Mouse (Mus musculus) heart, adult 2 months (tissue): Measurements from ENCODE around the gene Galnt2. TPM values are rescaled to one million over a fixed set of nuclear protein-coding genes. Genes with fewer than 3 reads are reported as not detected.

Source experiments
- DNase-seq, 2 experiments: peaks; one replicate each; pipeline ENCODE4 v3.0.0; 2021
- H3K27ac ChIP-seq: fragments of 200-600 bp; 2 replicates; pipeline ENCODE4 v1.8.1; 2022
- H3K27me3 ChIP-seq: fragments of 200-500 bp; 2 replicates; pipeline ENCODE4 v1.6.1; 2012; ENCODE audit warnings: mild to moderate bottlenecking, low read length, inconsistent platforms, mixed read lengths; ENCODE audit not compliant: control insufficient read depth, insufficient read depth
- H3K36me3 ChIP-seq: fragments of 200-500 bp; 2 replicates; pipeline ENCODE4 v1.6.1; 2012; ENCODE audit warnings: low read length, inconsistent platforms; ENCODE audit not compliant: control insufficient read depth, insufficient read depth
- H3K4me1 ChIP-seq: fragments of 200-500 bp; 2 replicates; pipeline ENCODE4 v1.6.1; 2011; ENCODE audit warnings: low read length; ENCODE audit not compliant: control insufficient read depth, insufficient read depth
- H3K4me3 ChIP-seq: fragments of 200-600 bp; 2 replicates; pipeline ENCODE4 v1.8.1; 2022
- H3K79me2 ChIP-seq: fragments of 200-500 bp; replicated peaks from 2 replicates; pipeline ENCODE4 v1.6.1; 2012; ENCODE audit warnings: mild to moderate bottlenecking, inconsistent platforms, low read length, moderate library complexity, mixed read lengths; ENCODE audit not compliant: control insufficient read depth, insufficient read depth
- H3K9ac ChIP-seq: fragments of 200-500 bp; 2 replicates; pipeline ENCODE4 v1.6.1; 2012; ENCODE audit warnings: low read depth, mild to moderate bottlenecking, control low read depth, inconsistent platforms, low read length, mixed read lengths
- CTCF ChIP-seq: fragments of 200-600 bp; IDR thresholded peaks from 2 replicates; pipeline ENCODE4 v1.8.1; 2022; ENCODE audit warnings: antibody characterized with exemption, mild to moderate bottlenecking, moderate library complexity
- EP300 ChIP-seq: fragments of 200-500 bp; IDR thresholded peaks from 2 replicates; pipeline ENCODE4 v1.6.1; 2011; ENCODE audit warnings: low read depth, low read length, control low read depth; ENCODE audit not compliant: insufficient read depth
- POLR2A ChIP-seq: fragments of 200-500 bp; IDR thresholded peaks from 2 replicates; pipeline ENCODE4 v1.6.1; 2011; ENCODE audit warnings: mild to moderate bottlenecking, low read depth, low read length, control low read depth; ENCODE audit not compliant: insufficient read depth
- WGBS: fragments of 180-500 bp; shearing (Covaris S2); methylation state at CpG from one replicate; pipeline ENCODE4 v1.1.7; 2018; 5-methylcytosine and 5-hydroxymethylcytosine counted together
- intact Hi-C: fragments of 180-260 bp; cut with DNase I; formaldehyde crosslinking; loops from one replicate; pipeline ENCODE4 v1.15.1; 2025
- polyA plus RNA-seq: library from polyadenylated mRNA; depleted of rRNA; stranded (reverse); fragments of >200 nt; gene quantifications from 2 replicates; pipeline ENCODE4 v1.2.3, GENCODE M21; 2012
- total RNA-seq, 2 experiments: library from RNA; stranded (reverse); gene quantifications; 2 replicates each; pipeline ENCODE4 v1.2.3; 2021

Galnt2 gene
- total and polyA plus RNA-seq, 3 experiments, result 3.7 to 42.9 (median 35.2) TPM

GRCm38 (mm10) chr8:124288215-124288864 lies 57.1 kb downstream of the Galnt2 start:
- H3K79me2 ChIP-seq, result peaks cover 2% of the 10 kb centered on the region
- intact Hi-C loops, result loop anchor here (5.0 kb wide), 1 partner anchor 59 kb away; no protein-coding TSS in a partner anchor
- no peaks in the 10 kb centered on the region for H3K27me3 ChIP-seq
- H3K27ac ChIP-seq, result no peak overlapping the region
- no peak for TF ChIP-seq EP300
- TF ChIP-seq POLR2A, result no peak
- no peak for TF ChIP-seq CTCF
- WGBS, result 71% methylated on average over 4 of the region's 4 CpGs
- peaks cover 16% of the 10 kb centered on the region for H3K4me1 ChIP-seq
- H3K4me3 ChIP-seq, result no peak overlapping the region
- no peak overlapping the region for H3K9ac ChIP-seq
- DNase-seq, result no peak
- no peaks in the 10 kb centered on the region for H3K36me3 ChIP-seq

- Histone ChIP-seq H3K27me3 (no peaks in the 10 kb centered on the region), H3K9ac (no peak overlapping the region), H3K4me3 (no peak overlapping the region), H3K79me2 (peaks cover 2% of the 10 kb centered on the region), H3K4me1 (peaks cover 14% of the 10 kb centered on the region), H3K36me3 (no peaks in the 10 kb centered on the region), H3K27ac (no peak overlapping the region)
- 93% methylated on average over 5 of the region's 5 CpGs for WGBS
- DNase-seq, result no peak
- TF ChIP-seq POLR2A, result no peak
- no peak for TF ChIP-seq EP300
- no peak for TF ChIP-seq CTCF
- intact Hi-C loops, result loop anchor here (5.0 kb wide), 1 partner anchor 58 kb away; no protein-coding TSS in a partner anchor
These were observed 58.4 kb downstream of the Galnt2 start for GRCm38 (mm10) chr8:124289481-124290050.

- H3K4me1 ChIP-seq, result peaks cover 10% of the 10 kb centered on the region
- DNase-seq, result no peak
- H3K27ac ChIP-seq, result no peak overlapping the region
- peaks cover 2% of the 10 kb centered on the region for H3K79me2 ChIP-seq
- H3K27me3 ChIP-seq, result no peaks in the 10 kb centered on the region
- no peaks in the 10 kb centered on the region for H3K36me3 ChIP-seq
- WGBS, result 81% methylated on average over 9 of the region's 9 CpGs
- intact Hi-C loops, result no loop called here
- H3K9ac ChIP-seq, result no peak overlapping the region
- no peak overlapping the region for H3K4me3 ChIP-seq
- TF ChIP-seq POLR2A, result no peak
- peak; percentile 58 for TF ChIP-seq CTCF
These were observed 59.9 kb downstream of the Galnt2 start for GRCm38 (mm10) chr8:124290911-124291691.

GRCm38 (mm10) chr8:124291693-124292092 lies 60.5 kb downstream of the Galnt2 start:
- Histone ChIP-seq H3K4me3 (no peak overlapping the region), H3K4me1 (peaks cover 7% of the 10 kb centered on the region), H3K27me3 (no peaks in the 10 kb centered on the region), H3K27ac (no peak overlapping the region), H3K79me2 (peaks cover 2% of the 10 kb centered on the region), H3K36me3 (no peaks in the 10 kb centered on the region), H3K9ac (no peak overlapping the region)
- DNase-seq, result no peak
- TF ChIP-seq POLR2A, result no peak
- TF ChIP-seq CTCF, result no peak
- TF ChIP-seq EP300, result no peak
- whole genome bisulfite sequencing, result 93% methylated on average over 5 of the region's 5 CpGs
- intact Hi-C loops, result no loop called here

GRCm38 (mm10) chr8:124292965-124293364 lies 61.8 kb downstream of the Galnt2 start:
- Histone ChIP-seq H3K36me3 (no peaks in the 10 kb centered on the region), H3K4me3 (no peak overlapping the region), H3K4me1 (peaks cover 7% of the 10 kb centered on the region), H3K27me3 (no peaks in the 10 kb centered on the region), H3K79me2 (peaks cover 2% of the 10 kb centered on the region), H3K27ac (no peak overlapping the region), H3K9ac (no peak overlapping the region)
- TF ChIP-seq POLR2A, result no peak
- TF ChIP-seq EP300, result no peak
- TF ChIP-seq CTCF, result no peak
- 83% methylated on average over 9 of the region's 9 CpGs for WGBS
- intact Hi-C loops, result no loop called here
- DNase-seq, result no peak

- DNase-seq, result no peak
- 28% methylated on average over 6 of the region's 6 CpGs for WGBS
- Histone ChIP-seq H3K27ac (peak overlapping the region; percentile 7; the same call in 1 of the 2 replicates), H3K79me2 (peaks cover 5% of the 10 kb centered on the region), H3K27me3 (no peaks in the 10 kb centered on the region), H3K9ac (no peak overlapping the region), H3K4me3 (no peak overlapping the region), H3K4me1 (peaks cover 7% of the 10 kb centered on the region), H3K36me3 (no peaks in the 10 kb centered on the region)
- no peak for TF ChIP-seq CTCF
- TF ChIP-seq POLR2A, result no peak
- no peak for TF ChIP-seq EP300
- intact Hi-C loops, result no loop called here
These were observed 63.2 kb downstream of the Galnt2 start for GRCm38 (mm10) chr8:124294425-124294824.
